Mouse (Mus musculus) macrophage (primary cell): ENCODE data around the gene Gm17026. TPM values are rescaled to one million over a fixed set of nuclear protein-coding genes. Genes with fewer than 3 reads are reported as not detected.
"Not testable (repeated sequence)": the region's sequence is repeated elsewhere in the genome, so short reads cannot be mapped to it uniquely, and the experiment has no call there.

ENCODE experiments used
- H3K27ac ChIP-seq: fragments of 350-480 bp; formaldehyde crosslinking; 2 replicates; pipeline ENCODE4 v1.9.0; 2021
- H3K36me3 ChIP-seq: fragments of 350-480 bp; formaldehyde crosslinking; 2 replicates; pipeline ENCODE4 v1.9.0; 2021; ENCODE audit errors: inconsistent target
- H3K4me3 ChIP-seq: fragments of 350-480 bp; formaldehyde crosslinking; 2 replicates; pipeline ENCODE4 v1.9.0; 2021; ENCODE audit errors: inconsistent target
- H3K79me2 ChIP-seq: fragments of 350-480 bp; formaldehyde crosslinking; 2 replicates; pipeline ENCODE4 v1.9.0; 2021; ENCODE audit errors: inconsistent target
- WGBS: methylation state at CpG from one replicate; pipeline ENCODE4 v1.1.7; 2026; ENCODE audit warnings: inconsistent platforms; ENCODE audit not compliant: missing documents; 5-methylcytosine and 5-hydroxymethylcytosine counted together
- polyA plus RNA-seq: library from polyadenylated mRNA; stranded (reverse); fragments of 250-400 nt; gene quantifications from 3 replicates; pipeline ENCODE4 v1.2.4, GENCODE M21; 2018; ENCODE audit warnings: inconsistent platforms
- total RNA-seq, 78 experiments: library from RNA; depleted of rRNA; stranded (reverse); fragments of 250-400 nt; gene quantifications; 1 replicate in 9 of 78; 2 replicates in 24 of 78; 3 replicates in 43 of 78; 4 replicates in 2 of 78; pipeline ENCODE4 v1.2.4; 2018; ENCODE audit warnings: inconsistent platforms in 56 of 78

Gene Gm17026
- total RNA-seq (2018; cell fraction: chromatin; rRNA removed) = not detected
- not detected for total RNA-seq (2018; cell fraction: cytosol; rRNA removed)
- not detected for total RNA-seq (2018; cell fraction: nucleus; rRNA removed)
- not detected in 3 replicates for polyA plus RNA-seq

DNA sequence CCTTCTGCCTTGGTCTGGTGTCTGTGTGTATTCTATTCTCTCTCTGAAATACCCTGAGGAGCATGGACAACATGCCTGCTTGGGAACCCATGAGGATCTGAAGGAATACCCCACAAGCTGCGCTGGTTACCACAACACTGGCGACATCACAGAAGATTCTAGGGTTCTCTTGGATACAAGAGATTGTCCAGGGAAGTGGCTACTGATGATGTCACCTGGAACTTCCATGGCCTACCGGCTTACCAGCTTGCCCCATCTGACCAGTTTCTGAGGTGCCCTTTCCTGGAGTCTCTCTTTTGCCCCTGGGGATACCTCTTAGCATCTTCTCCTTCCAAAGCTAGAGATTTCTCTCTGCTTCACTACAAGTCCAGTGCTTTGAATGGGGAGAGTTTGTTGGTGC, at the start of gene Gm17026:
TSS of gene Gm17026 (minus strand) at position 101 of the 400 bp plus-strand sequence.
- not testable (repeated sequence) for H3K4me3 ChIP-seq, H3K79me2 ChIP-seq, H3K36me3 ChIP-seq, H3K27ac ChIP-seq
- no CpG with 5 or more reads among the region's 3 CpGs for WGBS

DNA sequence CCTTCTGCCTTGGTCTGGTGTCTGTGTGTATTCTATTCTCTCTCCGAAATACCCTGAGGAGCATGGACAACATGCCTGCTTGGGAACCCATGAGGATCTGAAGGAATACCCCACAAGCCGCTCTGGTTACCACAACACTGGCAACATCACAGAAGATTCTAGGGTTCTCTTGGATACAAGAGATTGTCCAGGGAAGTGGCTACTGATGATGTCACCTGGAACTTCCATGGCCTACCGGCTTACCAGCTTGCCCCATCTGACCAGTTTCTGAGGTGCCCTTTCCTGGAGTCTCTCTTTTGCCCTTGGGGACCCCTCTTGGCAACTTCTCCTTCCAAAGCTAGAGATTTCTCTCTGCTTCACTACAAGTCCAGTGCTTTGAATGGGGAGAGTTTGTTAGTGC, 37.4 kb upstream of the Gm17026 start, which contains the start of gene Gm9611:
TSS of gene Gm9611 (minus strand) at position 101 of the 400 bp plus-strand sequence.
- H3K36me3 ChIP-seq, H3K4me3 ChIP-seq, H3K79me2 ChIP-seq, H3K27ac ChIP-seq: not testable (repeated sequence)
- WGBS = no CpG with 5 or more reads among the region's 3 CpGs

DNA sequence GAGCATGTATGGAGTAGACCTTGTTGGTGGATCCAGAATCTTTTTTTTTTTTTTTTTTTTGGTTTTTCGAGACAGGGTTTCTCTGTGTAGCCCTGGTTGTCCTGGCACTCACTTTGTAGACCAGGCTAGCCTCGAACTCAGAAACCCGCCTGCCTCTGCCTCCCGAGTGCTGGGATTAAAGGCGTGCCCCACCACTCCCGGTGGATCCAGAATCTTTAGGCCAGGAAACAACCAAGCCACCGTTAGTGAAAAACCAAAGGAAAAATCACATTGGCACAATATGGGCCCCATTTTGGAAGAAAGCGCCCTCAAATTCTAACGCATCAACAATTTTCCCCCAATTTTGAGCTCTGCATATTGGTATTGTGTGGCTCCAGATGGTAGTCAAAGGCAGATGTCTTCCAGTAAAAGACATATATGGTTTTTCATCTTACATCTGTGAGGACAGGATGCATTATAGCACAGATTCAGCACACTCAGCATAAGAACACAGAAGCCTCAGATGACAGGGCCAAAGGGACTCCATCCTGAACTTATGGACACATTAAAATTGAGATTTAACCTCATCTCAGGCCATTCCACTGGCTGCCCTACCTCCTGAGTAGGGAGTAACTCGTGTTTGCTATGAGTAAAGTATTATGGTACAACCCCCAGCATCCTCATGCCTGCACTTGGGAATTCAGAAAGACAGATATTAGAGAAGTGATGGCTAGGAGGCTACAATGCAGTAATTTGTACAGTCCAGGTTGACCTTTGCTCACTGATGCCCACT, 42.9 kb downstream of the Gm17026 start:
- H3K36me3 ChIP-seq, H3K4me3 ChIP-seq, H3K27ac ChIP-seq, H3K79me2 ChIP-seq: not testable (repeated sequence)
- WGBS = no CpG with 5 or more reads among the region's 10 CpGs

Other genes starting within 250 kb of the Gm17026 start
- not detected in 3 replicates for gene Gm7951, start 142.7 kb downstream of the Gm17026 start, polyA plus RNA-seq
- not detected in 3 replicates for gene Gm17027, start 97.4 kb downstream of the Gm17026 start, polyA plus RNA-seq
- gene Gm3573, start 69.3 kb downstream of the Gm17026 start, polyA plus RNA-seq = not detected in 3 replicates
- not detected in 3 replicates for gene Gm9611, start 37.3 kb upstream of the Gm17026 start, polyA plus RNA-seq
- gene Gm7995, start 50.2 kb upstream of the Gm17026 start, polyA plus RNA-seq = not detected in 3 replicates
- gene Gm8005, start 179.6 kb upstream of the Gm17026 start, polyA plus RNA-seq = not detected in 3 replicates
- gene Gm8011, start 203.8 kb upstream of the Gm17026 start, polyA plus RNA-seq = not detected in 3 replicates
- not detected in 3 replicates for gene Gm8020, start 242.3 kb upstream of the Gm17026 start, polyA plus RNA-seq